Mouse (Mus musculus) cerebellum, adult 2 months (tissue): ENCODE data around the gene Fam136a. TPM values are rescaled to one million over a fixed set of nuclear protein-coding genes. Genes with fewer than 3 reads are reported as not detected.
A peak's percentile ranks its signal among the peaks of the same experiment; 100 is the strongest.

Source experiments
- DNase-seq, 2 experiments: peaks; one replicate each; pipeline ENCODE4 v3.0.0; 2021
- H3K27ac ChIP-seq: fragments of 200-500 bp; 2 replicates; pipeline ENCODE4 v1.5.1; 2012; ENCODE audit warnings: low read length, control low read depth, inconsistent platforms; ENCODE audit not compliant: insufficient read depth
- H3K27me3 ChIP-seq: fragments of 200-500 bp; 2 replicates; pipeline ENCODE4 v1.6.1; 2012; ENCODE audit warnings: inconsistent platforms, mild to moderate bottlenecking, low read length, moderate library complexity; ENCODE audit not compliant: control insufficient read depth, insufficient read depth
- H3K4me1 ChIP-seq: fragments of 200-500 bp; 2 replicates; pipeline ENCODE4 v1.6.1; 2011; ENCODE audit warnings: low read length; ENCODE audit not compliant: control insufficient read depth, insufficient read depth
- H3K4me3 ChIP-seq: fragments of 200-500 bp; replicated peaks from 2 replicates; pipeline ENCODE3; 2011; ENCODE audit warnings: mild to moderate bottlenecking, low read depth, low read length, control low read depth; ENCODE audit not compliant: insufficient read depth
- CTCF ChIP-seq: fragments of 200-500 bp; IDR thresholded peaks from 2 replicates; pipeline ENCODE4 v1.5.1; 2011; ENCODE audit warnings: low read depth, mild to moderate bottlenecking, control low read depth, low read length, moderate library complexity, borderline replicate concordance; ENCODE audit not compliant: insufficient read depth
- POLR2A ChIP-seq: fragments of 200-500 bp; IDR thresholded peaks from 2 replicates; pipeline ENCODE4 v1.6.1; 2011; ENCODE audit warnings: low read length, control low read depth, borderline replicate concordance; ENCODE audit not compliant: insufficient read depth
- WGBS: fragments of 180-500 bp; shearing (Covaris S2); methylation state at CpG from one replicate; pipeline ENCODE4 v1.1.7; 2018; 5-methylcytosine and 5-hydroxymethylcytosine counted together
- polyA plus RNA-seq: library from polyadenylated mRNA; depleted of rRNA; stranded (reverse); fragments of >200 nt; gene quantifications from 2 replicates; pipeline ENCODE4 v1.2.3, GENCODE M21; 2012; rRNA removed

Gene Fam136a
- 22.4 and 22.6 TPM in 2 replicates for polyA plus RNA-seq

GRCm38 (mm10) chr6:86365371-86366124 is at the start of gene Fam136a:
TSS of gene Fam136a (plus strand) at chr6:86365646.
- WGBS: under 1% methylated on average over 75 of the region's 76 CpGs
- Histone ChIP-seq H3K4me3 (peak within 1 kb of the TSS; percentile 91), H3K27ac (peak within 1 kb of the TSS; percentile 79), H3K27me3 (no peaks in the 10 kb centered on the region), H3K4me1 (peaks cover 4% of the 10 kb centered on the region)
- DNase-seq: peak; percentile 95 to 96
- TF ChIP-seq CTCF: peak; percentile 82
- TF ChIP-seq POLR2A: peak; percentile 44; the same call in 1 of the 2 replicates

- no peak overlapping the region for H3K4me3 ChIP-seq
- no peak for DNase-seq
- no peaks in the 10 kb centered on the region for H3K27me3 ChIP-seq
- 11% methylated on average over 1 of the region's 1 CpGs for WGBS
- no peak overlapping the region for H3K27ac ChIP-seq
- TF ChIP-seq CTCF (no peak), POLR2A (no peak)
- H3K4me1 ChIP-seq: peaks cover 3% of the 10 kb centered on the region; the same call in 1 of the 2 replicates
These were observed 48.4 kb upstream of the Fam136a start for GRCm38 (mm10) chr6:86317066-86317465.

- Histone ChIP-seq H3K4me3 (no peak overlapping the region), H3K27ac (no peak overlapping the region), H3K4me1 (peaks cover 3% of the 10 kb centered on the region; the same call in 1 of the 2 replicates), H3K27me3 (no peaks in the 10 kb centered on the region)
- 67% methylated on average over 4 of the region's 4 CpGs for WGBS
- TF ChIP-seq CTCF (no peak), POLR2A (no peak)
- DNase-seq: peak; percentile 30 to 49
These were observed 46.6 kb upstream of the Fam136a start for GRCm38 (mm10) chr6:86318855-86319254.

- DNase-seq: no peak
- TF ChIP-seq CTCF: no peak
- TF ChIP-seq POLR2A: no peak
- 79% methylated on average over 5 of the region's 5 CpGs for WGBS
- Histone ChIP-seq H3K4me3 (no peak overlapping the region), H3K27me3 (no peaks in the 10 kb centered on the region), H3K27ac (no peak overlapping the region), H3K4me1 (peaks cover 3% of the 10 kb centered on the region; the same call in 1 of the 2 replicates)
These were observed 43.3 kb upstream of the Fam136a start for GRCm38 (mm10) chr6:86322031-86322563.

- H3K27ac ChIP-seq: no peak overlapping the region
- no peak for DNase-seq
- TF ChIP-seq CTCF (no peak), POLR2A (no peak)
- no peak overlapping the region for H3K4me3 ChIP-seq
- H3K4me1 ChIP-seq: peaks cover 3% of the 10 kb centered on the region; the same call in 1 of the 2 replicates
- H3K27me3 ChIP-seq: no peaks in the 10 kb centered on the region
- WGBS: 84% methylated on average over 9 of the region's 9 CpGs
These were observed 42.5 kb upstream of the Fam136a start for GRCm38 (mm10) chr6:86322991-86323390.

GRCm38 (mm10) chr6:86324400-86324799 is 41.0 kb upstream of the Fam136a start:
- H3K4me1 ChIP-seq: no peaks in the 10 kb centered on the region; the same call in 1 of the 2 replicates
- no peaks in the 10 kb centered on the region; the same call in 1 of the 2 replicates for H3K27me3 ChIP-seq
- 81% methylated on average over 3 of the region's 3 CpGs for WGBS
- H3K27ac ChIP-seq: no peak overlapping the region
- H3K4me3 ChIP-seq: no peak overlapping the region
- DNase-seq: no peak
- TF ChIP-seq POLR2A (no peak), CTCF (no peak)

GRCm38 (mm10) chr6:86325646-86326045 is 39.8 kb upstream of the Fam136a start:
- no peak overlapping the region for H3K4me3 ChIP-seq
- TF ChIP-seq POLR2A (no peak), CTCF (no peak)
- 57% methylated on average over 5 of the region's 5 CpGs for WGBS

More at GRCm38 (mm10) chr6:86325646-86326045, 39.8 kb upstream of the Fam136a start:
- Histone ChIP-seq H3K4me1 (no peaks in the 10 kb centered on the region; the same call in 1 of the 2 replicates), H3K27ac (no peak overlapping the region), H3K27me3 (no peaks in the 10 kb centered on the region; the same call in 1 of the 2 replicates)
- DNase-seq: peak; percentile 27 to 64
